Mouse (Mus musculus) macrophage (primary cell): ENCODE results near the gene Nrxn3. TPM values are rescaled to one million over a fixed set of nuclear protein-coding genes. Genes with fewer than 3 reads are reported as not detected.

Experiments
- H3K27ac ChIP-seq: fragments of 350-480 bp; formaldehyde crosslinking; 2 replicates; pipeline ENCODE4 v1.9.0; 2021
- H3K36me3 ChIP-seq: fragments of 350-480 bp; formaldehyde crosslinking; 2 replicates; pipeline ENCODE4 v1.9.0; 2021; ENCODE audit errors: inconsistent target
- H3K4me3 ChIP-seq: fragments of 350-480 bp; formaldehyde crosslinking; 2 replicates; pipeline ENCODE4 v1.9.0; 2021; ENCODE audit errors: inconsistent target
- H3K79me2 ChIP-seq: fragments of 350-480 bp; formaldehyde crosslinking; 2 replicates; pipeline ENCODE4 v1.9.0; 2021; ENCODE audit errors: inconsistent target
- WGBS: methylation state at CpG from one replicate; pipeline ENCODE4 v1.1.7; 2026; ENCODE audit warnings: inconsistent platforms; ENCODE audit not compliant: missing documents; 5-methylcytosine and 5-hydroxymethylcytosine counted together
- polyA plus RNA-seq: library from polyadenylated mRNA; stranded (reverse); fragments of 250-400 nt; gene quantifications from 3 replicates; pipeline ENCODE4 v1.2.4, GENCODE M21; 2018; ENCODE audit warnings: inconsistent platforms

Gene Nrxn3
- polyA plus RNA-seq, 1 experiment from 2014 or later, result not detected

- no peak overlapping the region for H3K27ac ChIP-seq
- 25% methylated on average over 9 of the region's 9 CpGs for WGBS
- H3K79me2 ChIP-seq, result no peaks in the 10 kb centered on the region
- no peaks in the 10 kb centered on the region for H3K36me3 ChIP-seq
- H3K4me3 ChIP-seq, result no peak overlapping the region
These were observed 383.5 kb downstream of the Nrxn3 start for GRCm38 (mm10) chr12:89106029-89106733.

- Histone ChIP-seq H3K79me2 (no peaks in the 10 kb centered on the region), H3K36me3 (no peaks in the 10 kb centered on the region), H3K4me3 (no peak overlapping the region), H3K27ac (no peak overlapping the region)
- WGBS, result 22% methylated on average over 6 of the region's 6 CpGs
These were observed 384.4 kb downstream of the Nrxn3 start for GRCm38 (mm10) chr12:89106881-89107584.

- H3K36me3 ChIP-seq, result no peaks in the 10 kb centered on the region
- whole genome bisulfite sequencing, result 75% methylated on average over 7 of the region's 7 CpGs
- H3K79me2 ChIP-seq, result no peaks in the 10 kb centered on the region
- H3K4me3 ChIP-seq, result no peak overlapping the region
- no peak overlapping the region for H3K27ac ChIP-seq
These were observed 387.2 kb downstream of the Nrxn3 start for GRCm38 (mm10) chr12:89109779-89110335.

GRCm38 (mm10) chr12:89128602-89129001 is 405.9 kb downstream of the Nrxn3 start:
- WGBS, result 76% methylated on average over 4 of the region's 4 CpGs
- Histone ChIP-seq H3K4me3 (no peak overlapping the region), H3K27ac (no peak overlapping the region), H3K36me3 (no peaks in the 10 kb centered on the region), H3K79me2 (no peaks in the 10 kb centered on the region)

GRCm38 (mm10) chr12:89129139-89129907 is 406.6 kb downstream of the Nrxn3 start:
- Histone ChIP-seq H3K4me3 (no peak overlapping the region), H3K36me3 (no peaks in the 10 kb centered on the region), H3K79me2 (no peaks in the 10 kb centered on the region), H3K27ac (no peak overlapping the region)
- 70% methylated on average over 9 of the region's 9 CpGs for WGBS

- H3K79me2 ChIP-seq, result no peaks in the 10 kb centered on the region
- no peak overlapping the region for H3K27ac ChIP-seq
- no peak overlapping the region for H3K4me3 ChIP-seq
- WGBS, result 84% methylated on average over 1 of the region's 2 CpGs
- no peaks in the 10 kb centered on the region for H3K36me3 ChIP-seq
These were observed 411.7 kb downstream of the Nrxn3 start for GRCm38 (mm10) chr12:89134333-89134732.

GRCm38 (mm10) chr12:89134774-89135307 is 412.2 kb downstream of the Nrxn3 start:
- Histone ChIP-seq H3K79me2 (no peaks in the 10 kb centered on the region), H3K27ac (no peak overlapping the region), H3K36me3 (no peaks in the 10 kb centered on the region), H3K4me3 (no peak overlapping the region)
- WGBS, result 62% methylated on average over 8 of the region's 8 CpGs

GRCm38 (mm10) chr12:89148974-89149411 is 426.3 kb downstream of the Nrxn3 start:
- H3K36me3 ChIP-seq, result no peaks in the 10 kb centered on the region
- 33% methylated on average over 3 of the region's 3 CpGs for WGBS

GRCm38 (mm10) chr12:89149455-89149854 is 426.8 kb downstream of the Nrxn3 start:
- no peak overlapping the region for H3K4me3 ChIP-seq
- no peaks in the 10 kb centered on the region for H3K79me2 ChIP-seq
- no peaks in the 10 kb centered on the region for H3K36me3 ChIP-seq
- WGBS, result 75% methylated on average over 2 of the region's 2 CpGs
- no peak overlapping the region for H3K27ac ChIP-seq

More at GRCm38 (mm10) chr12:89148974-89149411, 426.3 kb downstream of the Nrxn3 start:
- no peak overlapping the region for H3K4me3 ChIP-seq
- H3K79me2 ChIP-seq, result no peaks in the 10 kb centered on the region
- no peak overlapping the region for H3K27ac ChIP-seq

GRCm38 (mm10) chr12:89156086-89156757 is 433.5 kb downstream of the Nrxn3 start:
- Histone ChIP-seq H3K4me3 (no peak overlapping the region), H3K79me2 (no peaks in the 10 kb centered on the region), H3K27ac (no peak overlapping the region), H3K36me3 (no peaks in the 10 kb centered on the region)
- WGBS, result 85% methylated on average over 9 of the region's 9 CpGs

GRCm38 (mm10) chr12:89159353-89159752 is 436.7 kb downstream of the Nrxn3 start:
- Histone ChIP-seq H3K27ac (no peak overlapping the region), H3K4me3 (no peak overlapping the region), H3K36me3 (no peaks in the 10 kb centered on the region), H3K79me2 (no peaks in the 10 kb centered on the region)
- WGBS, result 82% methylated on average over 8 of the region's 8 CpGs

- 85% methylated on average over 12 of the region's 12 CpGs for WGBS
- Histone ChIP-seq H3K36me3 (no peaks in the 10 kb centered on the region), H3K4me3 (no peak overlapping the region), H3K79me2 (no peaks in the 10 kb centered on the region), H3K27ac (no peak overlapping the region)
These were observed 451.9 kb downstream of the Nrxn3 start for GRCm38 (mm10) chr12:89174306-89175159.

GRCm38 (mm10) chr12:89179970-89180666 is 457.4 kb downstream of the Nrxn3 start:
- no peak overlapping the region for H3K27ac ChIP-seq
- no peaks in the 10 kb centered on the region for H3K79me2 ChIP-seq
- WGBS, result 34% methylated on average over 13 of the region's 13 CpGs
- no peak overlapping the region for H3K4me3 ChIP-seq
- no peaks in the 10 kb centered on the region for H3K36me3 ChIP-seq
